Mouse (Mus musculus): ENCODE measurements around the gene Hs3st5.
A peak's percentile ranks its signal among the peaks of the same experiment; 100 is the strongest.
"Not testable (repeated sequence)": the region's sequence is repeated elsewhere in the genome, so short reads cannot be mapped to it uniquely, and the experiment has no call there.

The Hs3st5 gene

GRCm38 (mm10) chr10:36557673-36558072, 51.1 kb downstream of the Hs3st5 start:
- DNase-seq (ENCODE audit: low read depth, low spot score): no peak

- DNase-seq (ENCODE audit: low read depth, low spot score): no peak
Measured at GRCm38 (mm10) chr10:36558736-36559135, 52.1 kb downstream of the Hs3st5 start.

GRCm38 (mm10) chr10:36567258-36567657, 60.6 kb downstream of the Hs3st5 start:
- DNase-seq (ENCODE audit: low read depth, low spot score): no peak

- DNase-seq (ENCODE audit: low read depth, low spot score): no peak
Measured at GRCm38 (mm10) chr10:36572540-36572939, 65.9 kb downstream of the Hs3st5 start.

- no peak for DNase-seq (ENCODE audit: low read depth, low spot score)
Measured at GRCm38 (mm10) chr10:36578375-36579145, 71.9 kb downstream of the Hs3st5 start.

GRCm38 (mm10) chr10:36610400-36610799, 103.8 kb downstream of the Hs3st5 start:
- no peak for DNase-seq (ENCODE audit: low read depth, low spot score)

GRCm38 (mm10) chr10:36611415-36611814, 104.8 kb downstream of the Hs3st5 start:
- not testable (repeated sequence) for DNase-seq (ENCODE audit: low read depth, low spot score)

- DNase-seq (ENCODE audit: low read depth, low spot score): no peak
Measured at GRCm38 (mm10) chr10:36623037-36623436, 116.4 kb downstream of the Hs3st5 start.

- DNase-seq (ENCODE audit: low read depth, low spot score): no peak
Measured at GRCm38 (mm10) chr10:36627952-36628351, 121.3 kb downstream of the Hs3st5 start.

GRCm38 (mm10) chr10:36631746-36632145, 125.1 kb downstream of the Hs3st5 start:
- no peak for DNase-seq (ENCODE audit: low read depth, low spot score)

- no peak for DNase-seq (ENCODE audit: low read depth, low spot score)
Measured at GRCm38 (mm10) chr10:36650653-36651052, 144.0 kb downstream of the Hs3st5 start.

- no peak for DNase-seq (ENCODE audit: low read depth, low spot score)
Measured at GRCm38 (mm10) chr10:36713974-36714373, 207.4 kb downstream of the Hs3st5 start.

GRCm38 (mm10) chr10:36726239-36726638, 219.6 kb downstream of the Hs3st5 start:
- no peak for DNase-seq (ENCODE audit: low read depth, low spot score)

GRCm38 (mm10) chr10:36729361-36730098, 222.9 kb downstream of the Hs3st5 start:
- DNase-seq (ENCODE audit: low read depth, low spot score): peak; percentile 19

GRCm38 (mm10) chr10:36739375-36739774, 232.8 kb downstream of the Hs3st5 start:
- no peak for DNase-seq (ENCODE audit: low read depth, low spot score)

- DNase-seq (ENCODE audit: low read depth, low spot score): no peak
Measured at GRCm38 (mm10) chr10:36750021-36750420, 243.4 kb downstream of the Hs3st5 start.

GRCm38 (mm10) chr10:36754471-36754870, 247.9 kb downstream of the Hs3st5 start:
- DNase-seq (ENCODE audit: low read depth, low spot score): no peak

GRCm38 (mm10) chr10:36773595-36773994, 267.0 kb downstream of the Hs3st5 start:
- DNase-seq (ENCODE audit: low read depth, low spot score): no peak

GRCm38 (mm10) chr10:36774898-36775297, 268.3 kb downstream of the Hs3st5 start:
- no peak for DNase-seq (ENCODE audit: low read depth, low spot score)

- DNase-seq (ENCODE audit: low read depth, low spot score): no peak
Measured at GRCm38 (mm10) chr10:36781641-36782040, 275.0 kb downstream of the Hs3st5 start.

GRCm38 (mm10) chr10:36786970-36787369, 280.4 kb downstream of the Hs3st5 start:
- DNase-seq (ENCODE audit: low read depth, low spot score): no peak

- peak; percentile 28 for DNase-seq (ENCODE audit: low read depth, low spot score)
Measured at GRCm38 (mm10) chr10:36791771-36792170, 285.2 kb downstream of the Hs3st5 start.

- no peak for DNase-seq (ENCODE audit: low read depth, low spot score)
Measured at GRCm38 (mm10) chr10:36795311-36795710, 288.7 kb downstream of the Hs3st5 start.

Data from A20 (cell line).